ENCODE assay signal across 8 mouse cellular contexts in the genomic region with DNA sequence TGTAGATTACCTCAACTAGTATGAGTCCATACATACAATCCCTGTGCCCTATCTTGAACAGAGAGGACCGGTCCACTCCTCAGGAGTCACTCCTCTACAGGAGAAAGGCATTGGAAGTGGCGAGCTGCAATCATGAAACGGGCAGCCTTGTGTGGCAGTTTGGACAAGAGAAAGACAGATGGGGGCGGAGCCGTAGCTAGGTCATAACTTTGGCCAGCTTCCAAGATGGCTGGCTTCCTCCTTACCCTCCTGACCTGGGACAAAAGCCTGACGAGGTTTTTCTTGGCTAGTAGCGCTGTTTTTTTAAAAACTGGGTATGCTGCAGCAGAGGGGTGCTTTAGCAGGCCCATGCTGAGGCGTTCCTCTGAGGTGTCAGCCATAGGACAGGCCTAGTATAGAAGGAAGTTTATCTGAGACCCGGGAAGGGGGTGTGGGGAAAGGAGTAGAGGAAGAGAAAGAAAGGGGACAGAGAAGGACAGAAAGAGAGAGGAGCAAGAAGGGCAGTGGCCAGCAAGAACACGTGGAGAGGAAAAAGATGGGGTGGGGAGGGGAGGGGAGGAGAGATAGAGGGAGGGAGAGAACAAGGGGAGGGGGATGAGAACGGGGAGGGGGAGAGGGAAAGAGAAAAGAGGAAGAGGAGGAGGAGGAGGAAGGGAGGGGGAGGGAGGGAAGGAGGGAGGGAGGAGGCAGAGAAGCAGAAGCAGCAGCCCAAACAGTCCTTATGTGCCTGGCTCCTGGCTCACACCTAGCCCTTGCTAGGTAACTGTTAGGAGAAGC. TPM values are rescaled to one million over a fixed set of nuclear protein-coding genes. Genes with fewer than 3 reads are reported as not detected.
DNase-seq lines count a peak whose midpoint lies in the region; ATAC-seq and TF ChIP-seq lines count a peak whose summit lies in the region.

No protein-coding gene starts in this region.

- H3K9me3 ChIP-seq in heart, embryonic 13.5 days: no peaks in the 10 kb centered on the region
- no peaks in the 10 kb centered on the region for H3K9me3 ChIP-seq in kidney, embryonic 16.5 days (ENCODE audit: low read length)
- no peaks in the 10 kb centered on the region for H3K9me3 ChIP-seq in liver, postnatal 0 days (ENCODE audit: low read length)
- H3K9me3 ChIP-seq in neural tube, embryonic 11.5 days (ENCODE audit: control insufficient read depth, low read length): no peaks in the 10 kb centered on the region

- peak overlapping the region; percentile 97 for H3K27ac ChIP-seq in heart, embryonic 13.5 days (replicated peaks)
- H3K27ac ChIP-seq in kidney, embryonic 16.5 days (ENCODE audit: low read length): peak overlapping the region; percentile 97
- H3K27ac ChIP-seq in liver, postnatal 0 days (ENCODE audit: low read depth): peak overlapping the region; percentile 88
- H3K27ac ChIP-seq in neural tube, embryonic 11.5 days (ENCODE audit: low read depth, low read length): no peak overlapping the region

- TF ChIP-seq CTCF in liver, postnatal 0 days (IDR thresholded peaks at IDR 0.05; ENCODE audit: low read depth): no peak

- H3K4me1 ChIP-seq in heart, embryonic 13.5 days: peaks cover 67% of the 10 kb centered on the region
- peaks cover 46% of the 10 kb centered on the region for H3K4me1 ChIP-seq in kidney, embryonic 16.5 days (ENCODE audit: insufficient read depth, low read length)
- H3K4me1 ChIP-seq in liver, postnatal 0 days (ENCODE audit: insufficient read depth): peaks cover 19% of the 10 kb centered on the region
- peaks cover 13% of the 10 kb centered on the region for H3K4me1 ChIP-seq in neural tube, embryonic 11.5 days (ENCODE audit: control insufficient read depth, insufficient read depth, low read length)

- H3K4me3 ChIP-seq in heart, embryonic 13.5 days: peak overlapping the region; percentile 55
- peak overlapping the region; percentile 43 for H3K4me3 ChIP-seq in kidney, embryonic 16.5 days (ENCODE audit: low read length)
- H3K4me3 ChIP-seq in liver, postnatal 0 days (ENCODE audit: low read depth, low read length): peak overlapping the region; percentile 43
- no peak overlapping the region for H3K4me3 ChIP-seq in neural tube, embryonic 11.5 days (ENCODE audit: low read depth, low read length)

- no peaks in the 10 kb centered on the region for H3K27me3 ChIP-seq in heart, embryonic 13.5 days (replicated peaks)
- no peaks in the 10 kb centered on the region for H3K27me3 ChIP-seq in kidney, embryonic 16.5 days (ENCODE audit: insufficient read depth, low read length)
- H3K27me3 ChIP-seq in liver, postnatal 0 days (ENCODE audit: insufficient read depth, low read length): no peaks in the 10 kb centered on the region
- no peaks in the 10 kb centered on the region for H3K27me3 ChIP-seq in neural tube, embryonic 11.5 days (ENCODE audit: control insufficient read depth, insufficient read depth, low read length)

- 10% methylated on average over 11 of the region's 11 CpGs for WGBS in heart, embryonic 13.5 days
- 16% methylated on average over 10 of the region's 11 CpGs for WGBS in kidney, embryonic 16.5 days
- 12% methylated on average over 11 of the region's 11 CpGs for WGBS in liver, postnatal 0 days (ENCODE audit: insufficient replicate concordance)
- WGBS in neural tube, embryonic 11.5 days: 43% methylated on average over 11 of the region's 11 CpGs

- ATAC-seq in erythroblast, adult 5-6 weeks (replicated peaks; ENCODE audit: low FRiP score, poor library complexity, severe bottlenecking): peak; percentile 28; the same call in 1 of the 2 replicates
- peak; percentile 8; the same call in 1 of the 2 replicates for ATAC-seq in heart, embryonic 13.5 days (ENCODE audit: extremely low read depth, insufficient number of reproducible peaks, low FRiP score, low TSS enrichment)
- ATAC-seq in kidney, embryonic 16.5 days (ENCODE audit: low FRiP score, low TSS enrichment): peak; percentile 57
- peak; percentile 73 for ATAC-seq in liver, postnatal 0 days
- peak; percentile 11; the same call in 1 of the 2 replicates for ATAC-seq in neural tube, embryonic 11.5 days (ENCODE audit: insufficient read depth, low FRiP score, low TSS enrichment)

- peak; percentile 61 to 62 for DNase-seq in cerebellum, postnatal 10 days
- no peak for DNase-seq in cerebellum, postnatal 36 days
- peak; percentile 83 for DNase-seq in liver, postnatal 0 days
- DNase-seq in neural tube, embryonic 11.5 days (ENCODE audit: low spot score): peak; percentile 50
- no peak for DNase-seq in thymus, postnatal 10 days (ENCODE audit: low spot score in 2 of 2)

- H3K4me2 ChIP-seq in heart, embryonic 13.5 days: peak overlapping the region; percentile 75
- H3K4me2 ChIP-seq in kidney, embryonic 16.5 days (replicated peaks; ENCODE audit: low read depth, low read length): peak overlapping the region; percentile 66
- H3K4me2 ChIP-seq in liver, postnatal 0 days (ENCODE audit: low read depth, low read length): peak overlapping the region; percentile 72
- peak overlapping the region; percentile 50 for H3K4me2 ChIP-seq in neural tube, embryonic 11.5 days (ENCODE audit: low read depth)

- TF ChIP-seq EP300 in liver, postnatal 0 days (IDR thresholded peaks at IDR 0.05; ENCODE audit: low read depth): no peak

- H3K9ac ChIP-seq in heart, embryonic 13.5 days: peak overlapping the region; percentile 88
- H3K9ac ChIP-seq in kidney, embryonic 16.5 days (replicated peaks; ENCODE audit: low read length): peak overlapping the region; percentile 74; the same call in 1 of the 2 replicates
- peak overlapping the region; percentile 64 for H3K9ac ChIP-seq in liver, postnatal 0 days (replicated peaks)
- no peak overlapping the region for H3K9ac ChIP-seq in neural tube, embryonic 11.5 days (ENCODE audit: low read length)

- no peaks in the 10 kb centered on the region for H3K36me3 ChIP-seq in heart, embryonic 13.5 days
- no peaks in the 10 kb centered on the region for H3K36me3 ChIP-seq in kidney, embryonic 16.5 days (ENCODE audit: insufficient read depth, low read length)
- H3K36me3 ChIP-seq in liver, postnatal 0 days (replicated peaks; ENCODE audit: insufficient read depth, low read length): no peaks in the 10 kb centered on the region
- no peaks in the 10 kb centered on the region for H3K36me3 ChIP-seq in neural tube, embryonic 11.5 days (ENCODE audit: control insufficient read depth, insufficient read depth, low read length)

RNA-seq across cellular contexts. Expression of a gene that starts 0.8 kb away (rescaled TPM):
- total RNA-seq in erythroblast, adult 5-6 weeks (2015; ENCODE audit: low replicate concordance): 1.9 TPM in 1 of 2 replicates, not detected in the other
- total RNA-seq in erythroblast, adult 5-6 weeks (2017; ENCODE audit: low replicate concordance): 0.17 and 1.5 TPM in 2 replicates
- 4.2 and 4.8 TPM in 2 replicates for polyA plus RNA-seq in heart, embryonic 13.5 days (2015; fragmentation: Nextera tagmentation; extraction: Ambion mirVana)
- 9.7 and 9.9 TPM in 2 replicates for polyA plus RNA-seq in kidney, embryonic 16.5 days (2015; fragmentation: Nextera tagmentation; extraction: Ambion mirVana)
- 5.8 and 7.5 TPM in 2 replicates for polyA plus RNA-seq in liver, postnatal 0 days (2015; fragmentation: Nextera tagmentation; extraction: Ambion mirVana)
- polyA plus RNA-seq in neural tube, embryonic 11.5 days (2014; fragmentation: Nextera tagmentation; extraction: Ambion mirVana): 0.95 and 1.1 TPM in 2 replicates

RNA-seq across cellular contexts. Expression of a gene that starts 26.4 kb away (rescaled TPM):
- total RNA-seq in erythroblast, adult 5-6 weeks (2015; ENCODE audit: low replicate concordance): 1.2 and 4.8 TPM in 2 replicates
- 2.8 and 19.8 TPM in 2 replicates for total RNA-seq in erythroblast, adult 5-6 weeks (2017; ENCODE audit: low replicate concordance)
- polyA plus RNA-seq in heart, embryonic 13.5 days (2015; fragmentation: Nextera tagmentation; extraction: Ambion mirVana): 6.0 and 7.0 TPM in 2 replicates
- polyA plus RNA-seq in kidney, embryonic 16.5 days (2015; fragmentation: Nextera tagmentation; extraction: Ambion mirVana): 16.8 and 16.9 TPM in 2 replicates
- polyA plus RNA-seq in liver, postnatal 0 days (2015; fragmentation: Nextera tagmentation; extraction: Ambion mirVana): 4.7 and 5.3 TPM in 2 replicates
- 11.7 and 14.2 TPM in 2 replicates for polyA plus RNA-seq in neural tube, embryonic 11.5 days (2014; fragmentation: Nextera tagmentation; extraction: Ambion mirVana)

Comparison
In these comparisons a context has a peak if more than half of its experiments do, and no peak if none do; other contexts are left out.
1. DNase-seq: peak in cerebellum, postnatal 10 days (2 of 2), liver, postnatal 0 days (single experiment) and neural tube, embryonic 11.5 days (single experiment); none in cerebellum, postnatal 36 days (0 of 2) and thymus, postnatal 10 days (0 of 2).
2. ATAC-seq: peak in every context shown above with its lines; median percentile 73 in liver, postnatal 0 days; 57 in kidney, embryonic 16.5 days; 28 in erythroblast, adult 5-6 weeks; 11 in neural tube, embryonic 11.5 days; 8 in heart, embryonic 13.5 days.
3. Peak in every context shown above with its lines, with median percentiles within 50 percentile points of each other: H3K4me2 ChIP-seq.